Mouse (Mus musculus) left cerebral cortex, postnatal 25 days (tissue): ENCODE results near the gene Arhgap15. TPM values are rescaled to one million over a fixed set of nuclear protein-coding genes. Genes with fewer than 3 reads are reported as not detected.

Experiments used
- DNase-seq, 2 experiments: peaks; one replicate each; pipeline ENCODE4 v3.0.0; 2022; ENCODE audit warnings: low spot score in 2 of 2, mixed read lengths in 1 of 2
- intact Hi-C: fragments of 180-260 bp; cut with DNase I; formaldehyde crosslinking; loops from one replicate; pipeline ENCODE4 v1.15.1; 2025
- total RNA-seq, 2 experiments: library from RNA; stranded (reverse); gene quantifications; 2 replicates each; pipeline ENCODE4 v1.2.3; 2021

Arhgap15 gene
- total RNA-seq, 2 experiments from 2014 or later = 10.3 to 10.5 TPM

DNA sequence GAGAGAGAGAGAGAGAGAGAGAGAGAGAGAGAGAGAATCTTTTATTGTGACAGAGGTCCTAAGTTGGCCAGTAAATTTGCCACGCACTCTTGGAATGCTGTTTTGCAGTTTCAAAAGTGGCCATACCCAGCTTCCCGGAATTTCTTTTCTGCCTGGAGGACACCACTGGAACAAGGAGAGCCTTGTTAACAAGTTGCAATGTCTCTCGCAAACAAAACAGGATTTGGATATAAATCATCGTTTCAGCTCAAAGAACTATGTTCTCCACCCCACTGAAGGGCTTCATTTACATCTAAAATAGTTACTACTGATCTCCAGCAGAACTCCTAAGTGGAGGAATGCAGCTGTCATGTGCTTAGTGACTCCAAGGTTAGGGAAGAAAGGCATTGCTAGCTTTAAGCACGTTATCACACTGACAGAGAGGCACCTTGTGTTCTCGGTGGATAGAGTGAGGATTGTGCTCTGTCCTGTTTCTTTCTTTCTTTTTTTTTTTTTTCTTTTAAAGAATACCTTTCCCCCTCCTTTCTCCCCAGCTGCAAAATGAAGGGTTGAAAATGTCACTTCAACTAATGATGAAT lies 473.6 kb downstream of the Arhgap15 start:
- no peak for DNase-seq
- intact Hi-C loops = no loop called here

DNA sequence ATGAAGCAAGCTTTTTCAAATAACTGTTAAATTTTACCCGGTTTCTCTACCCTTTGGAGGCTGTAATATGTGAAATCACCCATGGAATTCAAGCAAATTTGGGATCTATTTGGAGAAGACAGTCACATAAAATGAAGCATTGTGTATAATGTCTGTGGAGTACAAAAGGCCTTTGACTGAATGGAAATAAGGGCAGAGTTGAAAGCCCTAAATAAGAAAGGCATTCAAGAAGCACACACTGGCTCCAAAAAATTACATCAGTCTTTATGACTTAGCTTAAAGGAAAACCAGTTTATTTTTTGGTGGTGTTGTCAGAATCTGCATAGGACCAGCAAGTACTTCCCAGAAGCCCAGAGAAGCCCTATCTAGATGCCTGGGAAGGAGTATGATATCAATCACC lies 486.2 kb downstream of the Arhgap15 start:
- no peak for DNase-seq
- intact Hi-C loops = no loop called here

DNA sequence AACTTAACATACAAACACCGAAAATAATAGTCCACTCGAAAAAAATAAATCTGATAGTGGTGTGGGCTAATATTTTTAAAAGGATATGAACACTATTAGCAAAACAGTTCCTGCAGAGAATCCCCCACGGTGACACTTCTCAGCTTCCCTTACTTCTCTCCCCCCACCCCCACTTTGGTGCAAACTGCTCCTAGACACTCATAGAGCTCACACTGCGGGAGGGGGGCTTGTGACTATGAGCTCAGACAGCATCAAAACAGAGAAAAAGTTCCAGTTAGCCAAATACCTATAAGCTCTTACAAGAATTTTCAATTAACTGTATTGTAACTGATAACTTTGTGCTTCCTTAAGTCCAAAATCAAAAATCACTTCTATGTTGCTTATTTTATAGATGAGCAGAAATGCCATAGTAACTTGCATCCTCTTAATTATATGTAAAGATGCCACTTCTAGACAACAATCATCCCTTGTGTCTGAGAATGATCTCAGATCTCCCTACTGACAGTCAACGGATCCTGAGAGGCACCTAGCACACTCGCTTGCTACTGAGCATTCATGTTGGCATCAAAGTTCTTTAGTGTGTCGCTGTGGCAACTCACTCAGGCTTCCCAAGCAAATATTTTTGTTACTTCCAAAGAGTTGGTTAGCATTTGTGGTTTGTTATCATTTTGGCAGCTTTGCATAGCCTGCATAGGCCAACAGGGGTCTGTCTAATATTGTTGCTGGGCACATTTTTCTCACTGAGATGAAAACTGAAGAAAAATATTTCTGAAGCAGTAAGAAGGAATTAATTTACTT lies 493.2 kb downstream of the Arhgap15 start:
- DNase-seq = no peak
- intact Hi-C loops = no loop called here

- intact Hi-C loops = no loop called here
- DNase-seq = peak; percentile 45 to 53
Observed at GRCm38 (mm10) chr2:44242628-44243255, 494.1 kb downstream of the Arhgap15 start.

DNA sequence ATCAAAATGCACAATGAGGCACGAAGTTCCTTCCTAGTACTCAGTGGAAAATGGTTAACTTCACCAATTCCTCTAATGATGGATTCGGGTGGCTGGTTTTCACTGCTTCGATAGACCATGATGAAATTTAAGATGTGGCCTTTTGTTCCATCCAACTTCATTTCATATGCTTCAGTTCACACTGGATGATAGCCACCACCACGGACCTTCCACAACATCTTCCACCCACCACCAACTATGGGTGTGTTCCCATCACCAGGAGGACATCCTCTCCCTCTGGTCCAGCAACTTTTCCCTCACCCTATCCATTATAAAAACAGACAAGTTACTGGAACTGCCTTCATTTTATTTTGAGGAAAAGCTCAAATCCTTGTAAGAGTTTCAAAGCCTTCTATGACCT lies 506.7 kb downstream of the Arhgap15 start:
- intact Hi-C loops = no loop called here
- DNase-seq = no peak

GRCm38 (mm10) chr2:44257946-44258345 lies 509.3 kb downstream of the Arhgap15 start:
- no peak for DNase-seq
- intact Hi-C loops = no loop called here

DNA sequence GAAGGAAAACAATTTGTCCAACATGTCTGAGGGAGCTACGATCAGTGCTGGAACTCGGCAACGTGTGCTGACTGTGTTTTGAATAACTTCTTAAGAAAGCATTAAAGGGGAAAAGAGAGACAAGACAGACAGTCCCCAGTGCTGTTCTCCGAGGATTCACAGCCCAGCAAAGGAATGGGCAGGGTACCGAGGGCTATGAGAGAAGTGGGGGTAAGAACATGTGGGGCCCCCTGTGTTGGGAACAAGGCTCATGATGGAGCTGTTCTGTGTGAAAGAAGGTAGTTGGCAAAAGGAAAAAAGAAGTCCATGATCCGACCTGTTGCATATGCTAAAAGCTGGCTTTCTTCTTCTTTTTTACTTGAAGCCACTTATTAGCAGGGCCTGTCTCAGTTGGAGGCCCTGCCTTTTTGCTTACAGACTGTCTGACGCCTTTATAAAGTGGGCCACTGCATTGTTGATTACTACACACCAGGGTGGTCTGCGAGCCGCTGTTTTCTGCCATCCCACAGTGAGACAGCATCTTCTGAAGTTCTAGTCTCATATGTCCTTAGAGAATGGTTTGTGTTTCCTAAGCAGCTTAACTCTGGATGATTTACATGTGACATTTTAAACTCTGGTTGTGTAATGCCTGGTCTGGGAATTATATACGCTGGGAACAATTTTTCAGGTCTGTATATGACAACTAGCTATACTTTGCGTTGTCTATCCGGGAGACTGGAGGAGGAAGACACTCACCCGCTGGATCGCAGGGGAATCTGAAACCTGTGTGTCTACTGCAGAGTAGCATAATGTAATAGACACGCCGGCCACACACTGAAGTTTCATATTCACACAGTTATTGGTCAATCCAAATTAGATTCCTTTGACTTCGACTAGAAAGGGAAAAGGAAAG lies 523.1 kb downstream of the Arhgap15 start:
- intact Hi-C loops = no loop called here

DNA sequence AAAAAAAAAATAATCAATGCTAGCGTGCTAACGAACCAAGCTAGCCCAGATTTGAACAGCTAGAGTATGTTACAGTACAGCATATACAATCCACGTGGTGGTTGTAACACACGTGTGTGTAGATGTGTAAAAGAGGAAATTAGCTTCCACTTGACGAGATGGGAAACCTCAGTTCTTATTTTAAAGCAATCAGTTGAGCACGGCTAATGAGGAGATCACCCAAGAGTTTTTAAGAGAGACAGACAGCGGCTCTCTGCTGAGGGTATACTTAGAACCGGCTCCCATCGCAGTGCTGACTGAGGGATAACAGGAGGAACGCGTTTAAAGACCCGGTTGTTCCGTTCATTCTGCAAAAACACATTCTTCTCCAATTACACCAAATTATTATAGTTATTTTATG lies 524.0 kb downstream of the Arhgap15 start:
- intact Hi-C loops = no loop called here
- DNase-seq = no peak

More for the DNA sequence above, 523.1 kb downstream of the Arhgap15 start:
- no peak for DNase-seq

DNA sequence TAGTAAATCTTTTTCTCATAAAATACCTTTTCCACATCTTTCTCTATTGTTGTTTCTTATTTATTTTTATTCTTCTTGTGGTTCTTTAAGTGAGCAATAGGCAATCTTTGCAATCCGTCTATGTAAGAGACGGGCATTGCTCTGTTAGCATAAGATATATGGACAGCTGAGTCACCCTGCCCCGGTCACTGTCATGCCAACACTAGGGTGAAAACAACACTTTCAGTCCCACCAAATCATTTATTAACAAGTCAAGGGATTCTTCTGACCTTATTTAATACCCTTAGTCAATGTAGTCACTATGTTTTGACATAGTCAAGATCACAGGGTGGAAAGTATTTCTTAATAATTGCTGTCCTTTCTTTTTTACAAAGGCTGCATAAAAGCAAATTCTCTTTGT lies 525.8 kb downstream of the Arhgap15 start:
- intact Hi-C loops = no loop called here
- DNase-seq = no peak

DNA sequence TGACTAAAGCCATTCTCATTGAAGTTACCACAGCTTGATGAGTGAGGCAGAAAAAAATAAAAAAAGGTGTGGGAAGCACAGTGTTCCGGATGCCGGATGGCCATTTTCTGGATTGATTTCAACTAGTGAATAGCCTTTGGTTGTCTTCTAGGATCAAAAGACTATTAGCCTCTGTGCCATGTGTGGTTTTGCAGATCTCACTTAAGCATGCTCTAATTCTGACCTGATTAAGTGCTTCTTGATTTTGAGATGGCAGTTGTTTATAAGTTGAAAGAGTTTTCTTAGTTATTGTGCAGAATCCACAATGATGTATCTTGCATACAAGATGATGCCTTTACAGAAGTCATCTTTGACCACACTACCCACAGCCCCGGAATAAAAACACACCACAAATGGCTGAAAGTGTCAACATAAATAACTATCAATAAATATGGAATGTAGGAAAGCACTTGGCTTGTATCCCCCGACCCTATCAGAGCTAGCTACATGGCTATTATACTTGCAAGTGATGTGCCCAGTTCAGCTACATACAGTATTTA lies 537.6 kb downstream of the Arhgap15 start:
- intact Hi-C loops = no loop called here
- DNase-seq = no peak

DNA sequence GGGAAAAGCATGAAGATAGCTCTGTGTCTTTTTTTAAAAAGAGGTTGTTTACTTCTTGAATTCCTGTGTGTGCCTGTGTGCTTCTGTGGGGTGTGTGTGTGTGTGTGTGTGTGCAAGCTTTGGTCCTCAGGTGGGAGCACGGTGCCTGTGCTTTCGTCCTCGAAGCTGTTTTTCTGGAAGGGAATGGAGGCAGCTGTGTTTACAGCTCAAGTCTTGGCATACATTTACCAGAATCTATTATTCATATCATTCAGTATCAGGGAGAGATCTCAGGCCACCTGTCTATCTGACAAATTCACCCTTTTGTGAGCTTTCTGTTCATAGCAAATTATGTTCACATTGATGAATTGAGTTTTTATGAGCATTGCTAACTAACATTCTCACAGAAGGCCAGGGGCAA lies 550.5 kb downstream of the Arhgap15 start:
- intact Hi-C loops = no loop called here
- no peak for DNase-seq

GRCm38 (mm10) chr2:44299909-44300308 lies 551.3 kb downstream of the Arhgap15 start:
- DNase-seq = peak in 1 of 2 experiments; percentile 45
- intact Hi-C loops = no loop called here

- intact Hi-C loops = no loop called here
- no peak for DNase-seq
Observed at GRCm38 (mm10) chr2:44300466-44300865, 551.8 kb downstream of the Arhgap15 start.

GRCm38 (mm10) chr2:44304261-44304970 lies 555.8 kb downstream of the Arhgap15 start:
- DNase-seq = no peak
- intact Hi-C loops = no loop called here

DNA sequence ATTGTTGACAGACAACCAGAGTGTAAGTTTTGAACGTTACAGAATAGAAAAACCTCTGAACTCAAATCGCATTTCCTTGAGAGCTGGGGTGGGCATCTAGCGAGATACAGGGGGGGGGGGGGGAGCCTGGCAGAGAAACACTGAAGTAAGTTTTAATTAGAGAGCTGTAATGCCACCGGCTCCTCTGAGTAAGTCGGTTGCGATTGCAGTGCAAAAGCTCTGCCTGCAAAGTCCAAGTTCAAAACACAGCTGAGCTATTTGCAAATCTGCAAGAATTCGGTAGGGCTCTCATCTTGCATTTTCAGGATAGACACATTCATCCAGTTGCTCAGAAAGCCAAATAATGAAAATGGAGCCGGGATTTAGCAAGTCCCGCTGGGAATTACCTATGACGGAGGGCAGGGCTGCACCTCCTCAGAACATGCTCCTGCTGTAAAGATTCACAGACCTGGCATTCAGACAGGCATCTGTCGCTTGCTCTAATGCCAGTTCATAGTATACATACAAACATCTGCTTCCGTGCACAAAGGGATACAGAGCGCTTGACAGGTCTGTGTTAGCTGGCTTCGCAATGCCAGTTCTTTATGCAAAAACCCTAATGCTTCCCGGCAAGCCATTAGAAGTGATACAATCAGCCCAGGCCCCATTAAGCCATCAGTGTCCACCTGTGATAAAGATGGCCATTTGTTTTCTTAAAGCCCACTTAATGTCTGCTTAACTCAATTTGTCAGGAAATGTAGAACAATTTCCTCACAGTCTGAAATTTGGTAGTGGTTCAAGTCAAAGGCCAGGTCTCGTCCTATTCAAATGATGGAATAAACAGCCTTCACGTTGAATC lies 556.6 kb downstream of the Arhgap15 start:
- DNase-seq = no peak
- intact Hi-C loops = no loop called here

DNA sequence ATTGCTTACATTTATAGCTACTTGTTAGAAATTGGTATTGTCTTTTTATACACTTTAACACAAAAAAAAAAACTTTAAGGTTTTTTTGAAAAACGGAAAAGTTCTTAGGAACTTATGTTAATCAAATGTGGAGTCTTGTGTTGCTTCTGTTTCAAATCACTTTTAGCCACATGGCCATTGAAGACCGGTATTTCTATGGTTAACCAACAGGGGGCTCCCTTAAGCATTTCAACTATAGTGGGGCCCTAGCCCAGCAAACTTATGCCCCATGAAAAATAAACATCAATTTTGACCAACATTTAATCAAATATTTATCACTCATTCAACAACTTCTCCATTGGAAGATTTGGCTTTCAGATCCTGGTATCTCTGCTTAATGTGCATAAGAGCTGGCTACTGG lies 557.5 kb downstream of the Arhgap15 start:
- intact Hi-C loops = no loop called here
- DNase-seq = no peak

DNA sequence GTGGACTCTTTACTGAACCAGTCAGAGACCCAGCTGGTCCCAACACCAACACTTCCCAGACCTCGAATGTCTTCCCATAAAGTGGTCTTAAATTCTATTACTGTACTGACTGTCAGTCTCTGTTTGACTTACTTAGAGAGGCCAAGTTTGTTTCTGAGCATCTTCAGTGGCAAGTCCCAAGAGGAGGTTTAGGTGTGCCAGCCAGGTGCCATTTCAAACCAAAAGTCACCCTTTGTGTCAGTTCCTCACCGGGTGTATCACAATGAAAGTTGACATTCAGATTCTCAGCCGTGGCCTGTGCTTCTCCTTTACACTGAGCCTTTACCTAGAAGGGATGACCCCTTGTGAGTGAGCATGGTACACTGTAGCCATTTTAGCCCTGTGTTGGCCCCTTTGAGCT lies 560.5 kb downstream of the Arhgap15 start:
- no peak for DNase-seq
- intact Hi-C loops = no loop called here

DNA sequence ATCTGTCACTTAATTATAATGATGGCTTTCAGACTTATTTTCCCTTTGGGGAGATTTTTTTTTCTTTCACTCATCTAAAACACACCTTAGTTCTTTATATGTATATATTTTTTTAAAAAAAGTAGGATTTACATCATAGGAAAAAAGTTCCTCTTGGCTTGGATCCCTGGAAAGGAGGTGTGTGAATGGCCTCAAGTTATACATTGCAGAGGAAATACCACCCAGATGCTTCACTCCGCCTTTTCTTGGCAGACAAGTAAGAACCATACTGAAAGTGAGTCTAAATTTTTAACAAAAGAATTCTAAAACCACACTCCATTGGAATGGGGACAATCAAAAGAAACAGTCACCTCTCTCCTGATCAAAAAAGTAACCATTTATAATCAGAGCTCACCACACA lies 560.9 kb downstream of the Arhgap15 start:
- DNase-seq = peak in 1 of 2 experiments; percentile 58
- intact Hi-C loops = no loop called here
